Mouse (Mus musculus) liver, embryonic 14.5 days (tissue): ENCODE data around the gene Sh3bp1. TPM values are rescaled to one million over a fixed set of nuclear protein-coding genes. Genes with fewer than 3 reads are reported as not detected.
A peak's percentile ranks its signal among the peaks of the same experiment; 100 is the strongest.
"Not testable (repeated sequence)": the region's sequence is repeated elsewhere in the genome, so short reads cannot be mapped to it uniquely, and the experiment has no call there.

Source experiments
- ATAC-seq: fragments of 200-750 bp; cut with Nextera tagmentation; 2 replicates; pipeline ENCODE4 v1.8.0; 2017; ENCODE audit warnings: moderate number of reproducible peaks, mild to moderate bottlenecking, moderate library complexity; ENCODE audit not compliant: insufficient read depth
- DNase-seq, 3 experiments: peaks; one replicate each; pipeline ENCODE4 v3.0.0-alpha.2; 2012 to 2013; ENCODE audit warnings: low read depth in 3 of 3, low spot score in 3 of 3
- H3K27ac ChIP-seq: fragments of 300-500 bp; sonication (generic); 2 replicates; pipeline ENCODE4 v1.5.1; 2014; ENCODE audit warnings: moderate library complexity, mild to moderate bottlenecking, control low read depth, inconsistent platforms
- H3K27me3 ChIP-seq: fragments of 300-500 bp; sonication (generic); 2 replicates; pipeline ENCODE4 v1.6.1; 2014; ENCODE audit warnings: mild to moderate bottlenecking, low read length, moderate library complexity; ENCODE audit not compliant: control insufficient read depth, insufficient read depth
- H3K36me3 ChIP-seq: fragments of 300-500 bp; sonication (generic); replicated peaks from 2 replicates; pipeline ENCODE4 v1.6.1; 2014; ENCODE audit warnings: low read depth; ENCODE audit not compliant: control insufficient read depth, insufficient read depth
- H3K4me1 ChIP-seq, 2 experiments: fragments of 200-500 bp in 1 of 2; fragments of 300-500 bp in 1 of 2; sonication (generic) in 1 of 2; replicated peaks; 2 replicates each; pipeline ENCODE4 v1.6.1; 2012 to 2014; ENCODE audit warnings: antibody characterized with exemption in 1 of 2, inconsistent platforms in 1 of 2, low read length in 1 of 2; ENCODE audit not compliant: control insufficient read depth in 2 of 2, insufficient read depth in 2 of 2
- H3K4me2 ChIP-seq: fragments of 300-500 bp; sonication (generic); 2 replicates; pipeline ENCODE4 v1.6.1; 2014; ENCODE audit warnings: low read depth, mild to moderate bottlenecking, control low read depth, moderate library complexity
- H3K4me3 ChIP-seq, 2 experiments: fragments of 200-500 bp in 1 of 2; fragments of 300-500 bp in 1 of 2; sonication (generic) in 1 of 2; 2 replicates each; pipeline ENCODE4 v1.5.1; 2012 to 2014; ENCODE audit warnings: low read depth in 2 of 2, low read length in 2 of 2, mild to moderate bottlenecking in 2 of 2, control low read depth in 1 of 2, inconsistent platforms in 1 of 2, moderate library complexity in 1 of 2; ENCODE audit not compliant: insufficient read depth in 1 of 2
- H3K9ac ChIP-seq: fragments of 300-500 bp; sonication (generic); replicated peaks from 2 replicates; pipeline ENCODE4 v1.6.1; 2014; ENCODE audit warnings: mild to moderate bottlenecking, control low read depth, moderate library complexity
- H3K9me3 ChIP-seq: fragments of 300-500 bp; sonication (generic); 2 replicates; pipeline ENCODE4 v1.6.1; 2016; ENCODE audit warnings: low read length, mixed read lengths; ENCODE audit not compliant: control insufficient read depth
- CTCF ChIP-seq: IDR thresholded peaks from 2 replicates; pipeline ENCODE4 v1.5.1; 2016; ENCODE audit warnings: antibody characterized with exemption, low read depth, control low read depth
- EP300 ChIP-seq: IDR thresholded peaks from 2 replicates; pipeline ENCODE4 v1.6.1; 2016; ENCODE audit warnings: antibody characterized with exemption, low read depth
- WGBS: fragments of 180-500 bp; shearing (Covaris S2); extraction: QIAGEN DNeasy Blood & Tissue Kit; methylation state at CpG from one replicate; pipeline ENCODE4 v1.1.7; 2014; ENCODE audit not compliant: insufficient replicate concordance; 5-methylcytosine and 5-hydroxymethylcytosine counted together
- polyA plus RNA-seq, 2 experiments: library from polyadenylated mRNA; depleted of rRNA in 1 of 2; stranded (reverse) in 1 of 2; unstranded in 1 of 2; fragments of >200 nt; fragmentation: Nextera tagmentation in 1 of 2; extraction: Ambion mirVana in 1 of 2; gene quantifications; 2 replicates each; pipeline versions ENCODE4 v1.2.1 to v1.2.3; 2012 to 2014

Gene Sh3bp1
- polyA plus RNA-seq, 2 experiments: 13.3 to 22.2 TPM

DNA sequence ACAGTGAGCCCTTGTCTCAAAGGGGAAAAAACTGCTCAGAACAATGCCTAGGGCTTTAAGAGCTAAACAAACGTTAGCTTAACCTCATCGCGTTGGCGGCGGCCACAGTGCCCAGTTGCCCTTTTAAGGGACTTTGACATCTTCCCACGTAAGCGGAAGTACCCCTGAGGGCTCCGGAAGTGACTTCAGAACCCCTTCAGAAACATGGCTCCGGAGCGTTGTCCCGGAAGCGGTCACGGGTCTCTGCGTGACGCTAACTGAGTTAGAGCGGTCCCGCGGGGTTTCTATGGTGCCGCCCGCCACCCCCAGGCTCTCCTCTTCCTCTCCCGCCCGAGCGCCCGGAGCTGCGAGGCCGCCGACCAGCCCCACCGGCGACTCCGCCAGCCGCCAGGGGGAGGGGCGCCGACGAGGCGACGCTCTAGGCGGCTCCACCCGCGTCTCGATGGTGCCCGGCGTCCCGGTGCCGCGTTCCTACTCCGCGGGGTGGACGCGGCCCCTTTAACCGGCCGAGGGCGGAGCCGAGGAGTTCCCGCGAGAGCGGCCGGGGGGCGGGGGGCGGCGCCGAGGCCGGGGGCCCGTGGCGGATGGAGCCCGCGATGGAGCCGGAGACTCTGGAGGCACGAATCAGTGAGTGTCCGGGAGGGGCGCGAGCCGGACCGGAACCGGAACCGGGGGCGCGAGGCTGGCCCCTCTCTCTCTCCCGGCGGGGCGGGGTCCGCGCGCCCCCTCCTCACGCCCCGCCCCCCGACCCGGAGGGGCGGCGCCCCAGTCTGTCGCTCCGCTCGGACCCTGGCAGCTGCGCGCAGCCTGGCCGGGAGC, 22.4 kb upstream of the Sh3bp1 start, which contains the start of gene Gga1:
Gene Gga1, plus strand, starts transcription at position 200 of the 819 bp plus-strand sequence.
- Histone ChIP-seq H3K4me1 (peaks cover 16 to 20% of the 10 kb centered on the region in 2 experiments), H3K9me3 (no peaks in the 10 kb centered on the region), H3K27me3 (no peaks in the 10 kb centered on the region), H3K27ac (peak within 1 kb of the TSS; percentile 89), H3K36me3 (peaks cover 5% of the 10 kb centered on the region; the same call in 1 of the 2 replicates), H3K9ac (peak within 1 kb of the TSS; percentile 91), H3K4me2 (peak within 1 kb of the TSS; percentile 98), H3K4me3 (peak within 1 kb of the TSS; percentile 88 to 97)
- WGBS: under 1% methylated on average over 75 of the region's 95 CpGs
- peak; percentile 80 to 84 (median 84) for DNase-seq
- TF ChIP-seq EP300: peak; percentile 51
- peak; percentile 29 for TF ChIP-seq CTCF
- ATAC-seq: peak; percentile 90

DNA sequence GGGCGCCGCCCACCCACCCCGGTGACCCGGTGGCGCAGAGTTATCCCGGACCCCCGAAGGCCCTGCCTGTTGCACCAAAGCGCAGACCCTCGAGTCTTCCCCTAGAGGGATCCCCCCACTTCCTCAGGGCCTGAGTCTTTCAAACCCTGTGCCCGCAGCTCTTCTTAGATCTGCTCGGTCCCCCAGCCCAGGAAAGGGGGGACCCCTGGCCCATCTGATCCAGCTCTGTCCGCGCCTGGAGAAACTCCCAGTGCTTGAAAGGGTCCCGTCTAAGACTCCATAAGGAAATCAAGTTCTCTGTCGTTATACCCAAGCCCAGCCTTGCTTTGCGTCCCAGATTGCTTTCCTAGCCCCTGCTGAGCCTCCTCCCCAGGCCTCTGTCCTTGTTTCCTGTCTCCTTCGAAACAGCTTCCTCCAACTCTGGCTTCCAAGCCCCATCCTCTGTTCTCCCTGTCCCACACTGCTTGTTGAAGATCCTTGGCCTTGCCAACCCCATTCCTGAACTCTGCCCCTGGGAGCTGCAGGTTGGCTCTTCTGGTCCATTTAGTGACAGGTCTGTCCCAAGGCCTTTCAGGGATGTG, 21.7 kb upstream of the Sh3bp1 start:
- DNase-seq (no peak), ATAC-seq (no peak)
- H3K4me1 ChIP-seq: peaks cover 16 to 20% of the 10 kb centered on the region in 2 experiments
- H3K27ac ChIP-seq: peak overlapping the region; percentile 76
- H3K4me3 ChIP-seq: peak overlapping the region; percentile 88 to 97
- peak overlapping the region; percentile 91 for H3K9ac ChIP-seq
- no peaks in the 10 kb centered on the region for H3K27me3 ChIP-seq
- H3K36me3 ChIP-seq: peaks cover 7% of the 10 kb centered on the region
- peak overlapping the region; percentile 98 for H3K4me2 ChIP-seq
- no peak for TF ChIP-seq CTCF
- no peak for TF ChIP-seq EP300
- H3K9me3 ChIP-seq: no peaks in the 10 kb centered on the region
- WGBS: 1% methylated on average over 15 of the region's 17 CpGs

DNA sequence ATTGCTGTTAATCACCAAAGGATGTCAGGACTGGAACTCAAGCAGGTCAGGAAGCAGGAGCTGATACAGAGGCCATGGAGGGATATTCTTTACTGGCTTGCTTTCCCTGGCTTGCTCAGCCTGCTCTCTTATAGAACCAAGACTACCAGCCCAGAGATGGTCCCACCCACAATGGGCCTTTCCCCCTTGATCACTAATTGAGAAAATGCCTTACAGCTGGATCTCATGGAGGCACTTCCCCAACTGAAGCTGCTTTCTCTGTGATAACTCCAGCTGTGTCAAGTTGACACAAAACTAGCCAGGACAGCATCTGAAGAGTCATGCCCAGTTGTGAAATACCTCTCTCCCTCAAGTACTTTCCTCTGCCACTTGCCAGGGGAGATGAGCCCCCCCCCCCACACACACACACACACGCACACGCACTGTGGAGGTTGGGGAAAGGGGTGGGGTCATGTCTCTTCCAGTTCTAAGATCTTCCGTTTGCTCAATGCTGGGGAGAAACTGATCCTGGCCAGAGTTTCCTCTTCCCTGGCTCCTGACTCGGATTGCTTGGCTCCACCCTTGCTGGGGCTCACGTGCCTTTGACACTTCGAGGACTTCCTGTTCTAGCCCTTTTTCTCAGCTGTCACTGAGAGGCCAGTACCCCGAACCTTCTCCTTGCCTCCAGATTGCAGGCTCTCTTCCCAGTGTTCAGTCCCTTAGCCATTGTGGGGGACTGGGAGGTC, 20.6 kb upstream of the Sh3bp1 start:
- not testable (repeated sequence) for H3K4me3 ChIP-seq, H3K9ac ChIP-seq, H3K27ac ChIP-seq, DNase-seq, H3K9me3 ChIP-seq, ATAC-seq, H3K27me3 ChIP-seq
- peak overlapping the region; percentile 98 for H3K4me2 ChIP-seq
- peaks cover 13% of the 10 kb centered on the region for H3K36me3 ChIP-seq
- peaks cover 16 to 20% of the 10 kb centered on the region in 2 experiments for H3K4me1 ChIP-seq
- 17% methylated on average over 7 of the region's 7 CpGs for WGBS

DNA sequence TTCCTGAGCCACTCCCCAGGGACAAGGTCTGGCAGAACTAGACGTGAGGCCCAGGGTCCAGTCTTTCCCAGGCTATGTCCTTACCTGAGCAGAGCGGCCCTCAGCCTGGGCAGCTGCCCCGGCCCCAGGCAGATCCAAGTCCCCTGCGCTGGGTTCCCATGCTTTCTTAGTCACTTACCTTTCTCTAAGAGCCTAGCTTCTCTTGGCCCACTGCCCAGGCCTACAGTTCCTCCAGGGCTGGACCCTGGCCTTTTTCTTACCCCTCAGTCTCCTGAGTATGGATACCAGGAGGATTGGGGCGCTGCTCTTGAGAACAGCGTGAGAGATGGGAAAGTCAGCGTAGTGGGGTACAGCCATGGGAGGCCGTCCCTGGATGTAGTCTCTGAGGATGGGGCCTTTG, 19.1 kb upstream of the Sh3bp1 start:
- Histone ChIP-seq H3K9ac (no peak overlapping the region), H3K27me3 (no peaks in the 10 kb centered on the region), H3K4me2 (no peak overlapping the region), H3K9me3 (no peaks in the 10 kb centered on the region), H3K4me1 (peaks cover 16 to 20% of the 10 kb centered on the region in 2 experiments), H3K36me3 (peaks cover 17% of the 10 kb centered on the region), H3K27ac (no peak overlapping the region), H3K4me3 (no peak overlapping the region)
- WGBS: 95% methylated on average over 8 of the region's 8 CpGs
- TF ChIP-seq EP300: no peak
- ATAC-seq (no peak), DNase-seq (no peak)

DNA sequence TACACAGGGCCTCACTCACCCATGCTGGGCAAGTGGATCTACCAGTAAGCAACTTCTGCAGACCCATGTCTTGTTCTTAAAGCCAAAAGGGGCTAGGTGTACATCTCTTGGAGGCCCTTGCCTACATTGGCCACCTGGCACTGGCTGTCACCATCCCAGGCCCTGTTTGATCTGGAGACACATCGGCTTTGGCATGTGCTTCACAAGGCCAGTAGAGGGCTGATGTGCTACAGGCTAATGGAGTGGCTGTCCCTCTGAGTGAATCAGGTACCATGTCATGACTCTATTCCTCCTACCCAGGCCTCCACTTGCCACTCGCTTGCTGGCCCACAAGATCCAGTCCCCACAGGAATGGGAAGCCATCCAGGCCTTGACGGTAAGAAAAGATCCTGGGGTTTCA, 17.7 kb upstream of the Sh3bp1 start:
- peaks cover 21% of the 10 kb centered on the region for H3K36me3 ChIP-seq
- peaks cover 5 to 9% of the 10 kb centered on the region in 2 experiments for H3K4me1 ChIP-seq
- no peaks in the 10 kb centered on the region for H3K27me3 ChIP-seq
- DNase-seq (no peak), ATAC-seq (no peak)
- no peak overlapping the region for H3K9ac ChIP-seq
- TF ChIP-seq EP300: no peak
- peak; percentile 50 for TF ChIP-seq CTCF
- H3K9me3 ChIP-seq: no peaks in the 10 kb centered on the region
- 77% methylated on average over 3 of the region's 3 CpGs for WGBS
- no peak overlapping the region for H3K4me3 ChIP-seq
- H3K27ac ChIP-seq: no peak overlapping the region
- H3K4me2 ChIP-seq: no peak overlapping the region
